Mouse (Mus musculus) testis, adult 2 months (tissue): ENCODE results near the gene Miip. TPM values are rescaled to one million over a fixed set of nuclear protein-coding genes. Genes with fewer than 3 reads are reported as not detected.

Experiments used
- H3K27ac ChIP-seq: fragments of 200-500 bp; 2 replicates; pipeline ENCODE4 v1.5.1; 2012; ENCODE audit warnings: low read depth, low read length; ENCODE audit not compliant: control insufficient read depth, insufficient read depth
- H3K27me3 ChIP-seq: fragments of 200-500 bp; 2 replicates; pipeline ENCODE4 v1.6.1; 2012; ENCODE audit warnings: mild to moderate bottlenecking, low read length, moderate library complexity; ENCODE audit not compliant: control insufficient read depth, insufficient read depth
- H3K36me3 ChIP-seq: fragments of 200-500 bp; 2 replicates; pipeline ENCODE4 v1.6.1; 2012; ENCODE audit warnings: mild to moderate bottlenecking, low read length; ENCODE audit not compliant: control insufficient read depth, insufficient read depth
- H3K4me1 ChIP-seq: fragments of 200-500 bp; 2 replicates; pipeline ENCODE4 v1.6.1; 2012; ENCODE audit warnings: low read length; ENCODE audit not compliant: control insufficient read depth, insufficient read depth
- H3K4me3 ChIP-seq: fragments of 200-500 bp; 2 replicates; pipeline ENCODE4 v1.5.1; 2012; ENCODE audit warnings: low read depth, mild to moderate bottlenecking, low read length, moderate library complexity, mixed read lengths; ENCODE audit not compliant: control insufficient read depth
- CTCF ChIP-seq: fragments of 200-500 bp; IDR thresholded peaks from 2 replicates; pipeline ENCODE4 v1.5.1; 2012; ENCODE audit warnings: low read depth, mild to moderate bottlenecking, inconsistent platforms, low read length, moderate library complexity; ENCODE audit not compliant: control insufficient read depth, insufficient read depth, insufficient replicate concordance
- POLR2A ChIP-seq: fragments of 200-500 bp; IDR thresholded peaks from 2 replicates; pipeline ENCODE4 v1.6.1; 2012; ENCODE audit warnings: low read depth, mild to moderate bottlenecking, inconsistent platforms, low read length, moderate library complexity; ENCODE audit not compliant: control insufficient read depth
- polyA plus RNA-seq: library from polyadenylated mRNA; depleted of rRNA; stranded (reverse); fragments of >200 nt; gene quantifications from 2 replicates; pipeline ENCODE4 v1.2.3, GENCODE M21; 2012; rRNA removed

Miip gene
- polyA plus RNA-seq, 1 experiment = 96.6 TPM

GRCm38 (mm10) chr4:147814592-147815167 is 53.9 kb downstream of the Miip start:
- no peak for TF ChIP-seq POLR2A
- no peak for TF ChIP-seq CTCF
- H3K27ac ChIP-seq = no peak overlapping the region
- H3K4me3 ChIP-seq = no peak overlapping the region
- H3K27me3 ChIP-seq = no peaks in the 10 kb centered on the region
- no peaks in the 10 kb centered on the region; the same call in 1 of the 2 replicates for H3K4me1 ChIP-seq
- no peaks in the 10 kb centered on the region for H3K36me3 ChIP-seq

- Histone ChIP-seq H3K36me3 (no peaks in the 10 kb centered on the region), H3K27ac (no peak overlapping the region), H3K4me3 (no peak overlapping the region), H3K27me3 (no peaks in the 10 kb centered on the region), H3K4me1 (no peaks in the 10 kb centered on the region; the same call in 1 of the 2 replicates)
- TF ChIP-seq CTCF (no peak), POLR2A (no peak)
Observed at GRCm38 (mm10) chr4:147813249-147813765, 55.3 kb downstream of the Miip start.

Other genes with a start within 250 kb of the Miip start
- gene Zfp979, start 226.3 kb downstream of the Miip start, polyA plus RNA-seq = 1.1 and 1.3 TPM in 2 replicates
- 0.10 and 0.17 TPM in 2 replicates for gene Zfp534, start 166.3 kb downstream of the Miip start, polyA plus RNA-seq
- gene Zfp984, start 59.0 kb downstream of the Miip start, polyA plus RNA-seq = 0.36 and 0.64 TPM in 2 replicates
- gene Zfp933, start 20.4 kb downstream of the Miip start, polyA plus RNA-seq = 1.6 and 2.3 TPM in 2 replicates
- gene Fv1, start 163 bp upstream of the Miip start, polyA plus RNA-seq = 1.4 and 1.8 TPM in 2 replicates
- 142 and 153 TPM in 2 replicates for gene Mfn2, start 35.9 kb upstream of the Miip start, polyA plus RNA-seq
- gene Plod1, start 68.0 kb upstream of the Miip start, polyA plus RNA-seq = 7.2 and 8.8 TPM in 2 replicates
- 35.5 and 38.1 TPM in 2 replicates for gene 2510039O18Rik, start 72.1 kb upstream of the Miip start, polyA plus RNA-seq
- gene Nppb, start 117.0 kb upstream of the Miip start, polyA plus RNA-seq = not detected in 2 replicates
- gene Nppa, start 131.9 kb upstream of the Miip start, polyA plus RNA-seq = not detected in 2 replicates
- gene Clcn6, start 170.0 kb upstream of the Miip start, polyA plus RNA-seq = 9.8 and 12.7 TPM in 2 replicates
- gene Mthfr, start 170.3 kb upstream of the Miip start, polyA plus RNA-seq = 31.8 and 34.7 TPM in 2 replicates
- 45.2 and 45.4 TPM in 2 replicates for gene Agtrap, start 219.2 kb upstream of the Miip start, polyA plus RNA-seq